Mouse (Mus musculus): Measurements from ENCODE around the gene Kmt2a. TPM values are rescaled to one million over a fixed set of nuclear protein-coding genes. Genes with fewer than 3 reads are reported as not detected.
A peak's percentile ranks its signal among the peaks of the same experiment; 100 is the strongest.

Gene Kmt2a
- total RNA-seq, 2 experiments from 2014 or later = 25.0 to 30.3 TPM

DNA sequence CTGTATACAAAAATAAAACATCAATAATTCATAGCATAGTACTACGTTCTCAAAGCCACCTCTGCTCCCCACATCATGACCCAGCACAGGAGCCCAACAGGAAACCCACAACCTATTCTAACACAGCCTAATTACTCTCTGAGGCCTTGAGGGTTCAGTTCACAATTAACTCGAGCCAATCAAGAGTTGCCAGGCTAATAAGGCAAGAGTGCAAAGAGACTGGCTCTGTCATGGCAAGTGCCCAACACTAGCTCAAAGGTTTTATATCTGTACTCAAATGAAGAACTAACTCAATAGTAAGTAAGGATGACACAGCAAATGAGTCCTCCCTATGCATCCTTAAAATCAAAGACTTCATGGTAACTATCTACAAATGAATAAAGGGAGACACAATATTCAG is 50.6 kb downstream of the Kmt2a start:
- intact Hi-C loops (cut with DNase I) = no loop called here

DNA sequence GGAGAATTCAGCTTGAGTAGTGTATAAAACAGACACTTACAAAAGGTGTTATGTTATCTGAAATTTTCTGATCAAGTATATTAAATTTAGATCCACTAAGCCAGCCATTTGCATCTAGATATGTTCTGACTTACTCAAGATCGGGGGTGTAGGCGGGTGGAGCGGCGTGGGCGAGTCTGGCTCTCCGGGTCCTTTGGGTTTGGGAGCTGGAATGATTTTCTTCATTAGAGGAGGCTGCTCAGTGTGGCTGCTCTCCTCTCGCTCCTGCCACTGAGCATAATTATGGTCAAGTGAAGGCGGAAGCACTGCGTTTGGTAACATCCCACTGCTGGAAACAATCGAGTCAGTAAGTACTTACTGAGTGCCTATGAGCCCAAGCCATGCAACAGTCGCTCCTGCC is 52.2 kb downstream of the Kmt2a start:
- intact Hi-C loops (cut with DNase I) = no loop called here
- no peak for DNase-seq

More for the DNA sequence above, 50.6 kb downstream of the Kmt2a start:
- DNase-seq = no peak

GRCm38 (mm10) chr9:44826660-44827059 is 54.4 kb downstream of the Kmt2a start:
- no peak for DNase-seq
- intact Hi-C loops (cut with DNase I) = no loop called here

- DNase-seq = peak; percentile 51 to 52
- intact Hi-C loops (cut with DNase I) = no loop called here
These were observed 60.9 kb downstream of the Kmt2a start for GRCm38 (mm10) chr9:44819920-44820827.

GRCm38 (mm10) chr9:44817522-44817921 is 63.6 kb downstream of the Kmt2a start:
- intact Hi-C loops (cut with DNase I) = no loop called here

GRCm38 (mm10) chr9:44814179-44814578 is 66.9 kb downstream of the Kmt2a start:
- intact Hi-C loops (cut with DNase I) = no loop called here
- DNase-seq = no peak

More at GRCm38 (mm10) chr9:44817522-44817921, 63.6 kb downstream of the Kmt2a start:
- DNase-seq = no peak

DNA sequence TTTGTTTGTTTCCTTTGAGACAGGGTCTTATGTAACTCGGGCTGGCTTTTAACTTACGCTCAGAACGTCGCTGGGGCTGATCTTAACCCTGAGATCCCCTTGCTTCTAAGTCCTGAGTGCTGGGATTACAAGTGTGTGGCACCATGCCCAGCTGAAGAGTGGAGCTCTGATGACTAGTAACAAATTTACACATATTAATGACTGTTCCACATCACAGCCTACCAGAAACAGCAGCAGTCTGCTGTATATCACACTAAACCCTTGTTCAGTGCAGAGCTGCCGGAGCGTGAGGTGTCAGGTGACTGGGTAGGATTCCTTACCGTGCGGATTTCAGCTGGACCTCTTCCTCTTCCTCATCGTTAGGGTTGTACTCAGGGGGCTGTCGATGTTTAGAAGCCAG is 70.8 kb downstream of the Kmt2a start:
- no peak for DNase-seq
- intact Hi-C loops (cut with DNase I) = no loop called here

DNA sequence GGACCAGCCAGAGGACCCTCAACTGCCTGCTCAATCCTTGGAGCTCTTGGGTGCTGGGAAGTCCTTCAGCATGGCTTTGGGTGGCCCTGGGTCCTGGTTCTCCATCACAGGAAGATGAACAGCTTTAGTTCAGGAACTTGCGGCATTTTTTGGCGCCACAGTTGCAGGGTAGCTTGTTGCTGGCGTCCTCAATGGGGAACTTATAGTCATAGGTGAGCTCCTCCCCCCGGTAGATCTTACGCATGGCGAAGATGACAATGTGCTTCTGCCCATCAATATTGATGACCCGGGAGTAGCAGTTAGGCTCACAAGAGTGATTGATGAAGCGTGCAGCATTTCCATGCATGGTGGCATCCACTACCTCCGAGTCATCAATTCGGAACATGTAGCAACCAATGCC is 73.3 kb downstream of the Kmt2a start:
- intact Hi-C loops (cut with DNase I) = no loop called here
- DNase-seq = no peak

- no peak for DNase-seq
- intact Hi-C loops (cut with DNase I) = no loop called here
These were observed 74.0 kb downstream of the Kmt2a start for GRCm38 (mm10) chr9:44807141-44807540.

GRCm38 (mm10) chr9:44805536-44805935 is 75.6 kb downstream of the Kmt2a start:
- DNase-seq = no peak
- intact Hi-C loops (cut with DNase I) = no loop called here

DNA sequence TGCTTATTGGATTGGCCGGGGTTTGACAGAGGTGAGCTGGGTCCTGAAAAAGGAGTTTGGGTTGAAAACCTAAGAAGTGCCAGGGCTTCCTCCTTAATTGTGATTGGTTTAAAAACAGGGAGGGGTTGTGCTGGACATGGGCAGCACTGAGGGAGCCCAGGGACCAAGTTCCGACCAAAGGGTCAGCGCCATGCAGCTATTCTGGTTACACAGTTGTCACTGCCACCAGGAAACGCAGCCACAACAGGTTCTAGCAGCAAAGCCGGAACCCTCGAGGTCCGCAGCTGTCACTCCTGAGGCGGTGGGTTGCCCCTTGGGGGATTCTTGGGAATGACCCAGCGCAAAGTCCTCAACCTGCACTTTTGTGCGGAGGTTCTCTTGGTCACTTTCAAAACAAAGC is 76.4 kb downstream of the Kmt2a start:
- no peak for DNase-seq
- intact Hi-C loops (cut with DNase I) = no loop called here

- DNase-seq = no peak
- intact Hi-C loops (cut with DNase I) = no loop called here
These were observed 78.2 kb downstream of the Kmt2a start, which contains the start of gene Ttc36 for GRCm38 (mm10) chr9:44802808-44803450. Gene Ttc36 (minus strand): TSS chr9:44803072.

DNA sequence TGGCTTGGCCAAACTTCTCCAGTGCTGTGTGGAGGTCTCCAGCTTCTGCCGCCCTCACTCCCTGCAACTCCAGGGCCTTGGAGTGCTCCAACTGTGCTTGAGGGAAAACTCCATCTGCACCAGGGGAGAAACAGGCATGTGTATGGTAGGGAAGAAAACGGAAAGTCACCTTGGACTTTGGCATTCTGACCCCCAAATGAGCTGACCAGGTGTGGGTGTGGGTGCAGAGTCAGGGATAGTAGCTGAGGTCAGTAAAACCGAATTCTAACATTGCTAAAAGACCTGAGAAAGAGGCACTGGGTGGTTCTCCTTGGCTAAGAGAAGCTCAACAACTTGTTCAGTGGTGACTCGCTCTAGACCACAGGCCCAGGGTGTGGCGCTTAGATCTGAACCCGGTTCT is 79.4 kb downstream of the Kmt2a start:
- intact Hi-C loops (cut with DNase I) = no loop called here
- DNase-seq = no peak

DNA sequence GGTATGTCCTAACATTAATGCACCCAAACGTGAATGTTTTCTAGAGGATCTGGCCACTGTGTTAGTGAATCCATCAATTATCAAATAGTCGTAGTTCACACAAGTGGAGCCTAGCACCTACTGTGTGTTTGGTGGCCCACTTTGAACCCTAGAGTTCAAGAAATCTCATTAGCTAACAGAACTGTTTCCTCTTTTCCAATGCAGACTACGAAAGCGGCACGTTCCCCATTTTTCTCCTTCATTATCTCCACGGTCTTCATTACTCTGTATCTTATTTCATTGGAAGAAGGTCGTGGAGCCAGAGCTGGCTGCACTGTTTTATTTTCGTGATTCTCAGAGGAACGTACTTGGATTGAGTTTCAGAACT is 81.2 kb downstream of the Kmt2a start:
- intact Hi-C loops (cut with DNase I) = no loop called here
- no peak for DNase-seq

GRCm38 (mm10) chr9:44799102-44799957 is 81.8 kb downstream of the Kmt2a start, which contains the start of gene Tmem25:
Gene Tmem25 (minus strand): TSS chr9:44799307.
- peak; percentile 87 to 90 for DNase-seq
- intact Hi-C loops (cut with DNase I) = no loop called here

DNA sequence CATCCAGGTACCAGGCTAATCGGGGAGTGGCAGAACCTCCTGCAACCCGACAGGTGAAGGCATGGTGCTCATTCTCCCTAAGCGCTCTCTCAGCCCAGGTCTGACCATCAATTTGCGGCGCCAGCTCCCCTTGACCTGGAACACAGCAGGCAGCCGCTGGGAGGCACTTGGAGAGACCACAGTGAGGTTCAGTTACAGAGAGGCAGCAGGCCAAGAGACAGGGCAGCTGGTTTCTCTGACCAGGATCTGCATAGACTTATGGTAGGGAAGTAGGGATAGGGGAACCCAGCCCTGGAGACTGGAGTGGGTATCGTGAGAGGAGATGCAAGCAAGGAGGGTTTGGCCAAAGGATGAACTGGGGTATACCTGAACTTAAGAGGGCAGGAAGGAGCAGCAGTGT is 82.8 kb downstream of the Kmt2a start:
- intact Hi-C loops (cut with DNase I) = no loop called here
- DNase-seq = no peak

- intact Hi-C loops (cut with DNase I) = no loop called here
- no peak for DNase-seq
These were observed 88.3 kb downstream of the Kmt2a start for GRCm38 (mm10) chr9:44792842-44793241.

DNA sequence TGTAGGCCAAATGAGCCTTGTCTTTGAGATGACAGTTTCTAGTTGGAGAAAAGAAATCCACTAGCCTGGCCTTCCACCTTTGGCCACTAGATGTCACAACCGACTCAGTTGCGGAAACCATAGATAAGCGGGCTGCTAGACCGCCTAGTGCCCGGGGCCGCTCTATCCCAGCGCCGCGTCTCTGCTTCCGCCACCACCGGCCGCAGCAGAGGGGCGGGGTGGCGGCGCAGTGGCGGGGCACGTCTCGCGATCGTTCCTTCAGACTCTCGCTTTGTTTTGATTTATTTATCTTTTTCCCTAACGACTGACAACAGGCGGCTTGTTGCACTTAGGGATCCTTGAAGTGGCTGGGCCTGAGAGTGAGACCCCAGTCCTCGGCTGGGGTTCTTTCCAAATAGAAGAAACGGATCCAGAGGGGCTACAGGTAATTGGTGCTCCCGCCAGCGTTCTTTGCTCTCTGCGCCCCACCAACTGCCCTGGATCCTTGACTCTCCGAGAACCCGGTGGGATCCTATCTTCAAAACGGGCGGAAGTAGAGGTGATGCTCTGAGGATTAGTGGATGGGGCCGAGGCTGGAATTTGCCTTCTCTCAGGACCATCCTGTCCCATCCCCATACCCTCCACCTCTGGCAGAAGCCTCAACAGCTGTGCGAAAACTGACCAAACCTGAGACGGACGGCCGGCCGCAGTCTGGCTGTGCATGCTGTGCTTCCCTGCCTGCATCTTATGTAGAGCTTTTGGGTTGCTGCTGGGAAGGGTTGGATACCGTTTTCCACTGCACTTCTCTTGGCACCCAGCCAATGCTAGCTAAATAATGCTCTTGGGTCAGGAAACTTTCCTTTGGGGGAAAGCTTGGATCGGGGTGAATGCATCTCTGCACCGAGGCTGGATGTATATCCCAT is 108.1 kb downstream of the Kmt2a start:
- DNase-seq = peak; percentile 95 to 96
- intact Hi-C loops (cut with DNase I) = loop anchor here (5.0 kb wide), 2 partner anchors 109 to 194 kb away; partner anchors contain the start of genes Kmt2a and Ube4a

DNA sequence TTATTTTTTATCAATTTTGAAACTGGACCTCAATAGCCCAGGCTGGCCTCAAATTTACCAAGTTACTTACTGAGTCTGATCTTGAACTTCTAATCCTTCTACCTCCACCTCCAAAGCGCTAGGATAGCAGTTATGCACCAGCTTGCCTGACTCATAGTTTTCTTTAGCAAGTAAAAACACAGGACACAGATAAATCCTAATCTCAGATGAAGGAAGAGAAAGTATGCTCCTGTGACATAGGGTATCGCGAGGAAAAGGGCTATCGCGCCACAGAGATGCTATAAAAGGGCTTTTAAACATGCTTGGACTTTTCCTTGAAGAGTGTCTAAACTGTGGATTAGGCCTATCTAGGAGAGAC is 108.7 kb downstream of the Kmt2a start:
- intact Hi-C loops (cut with DNase I) = loop anchor here (5.0 kb wide), 2 partner anchors 110 to 195 kb away; partner anchors contain the start of genes Kmt2a and Ube4a
- no peak for DNase-seq

DNA sequence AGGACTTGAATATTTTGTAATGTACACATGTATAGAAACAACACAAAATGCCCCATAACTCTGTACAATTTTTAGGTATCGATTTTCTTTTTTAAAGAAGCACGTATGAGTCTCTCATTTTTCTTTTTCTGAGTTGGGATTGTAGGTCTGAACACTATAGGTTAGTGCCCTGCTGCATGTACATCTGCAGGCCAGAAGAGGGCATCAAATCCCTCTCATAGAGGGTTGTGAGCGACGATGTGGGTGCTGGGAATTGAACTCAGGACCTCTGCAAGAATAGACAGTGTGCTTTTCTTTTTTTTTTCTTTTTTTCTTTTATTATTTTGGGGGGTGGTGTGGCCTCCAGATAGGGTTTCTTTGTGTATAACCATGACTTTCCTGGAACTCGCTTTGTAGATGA is 109.7 kb downstream of the Kmt2a start:
- intact Hi-C loops (cut with DNase I) = loop anchor here (5.0 kb wide), 2 partner anchors 111 to 196 kb away; partner anchors contain the start of genes Kmt2a and Ube4a
- no peak for DNase-seq
